Mouse (Mus musculus): ENCODE measurements around the gene Gdf11.

Gdf11 gene

DNA sequence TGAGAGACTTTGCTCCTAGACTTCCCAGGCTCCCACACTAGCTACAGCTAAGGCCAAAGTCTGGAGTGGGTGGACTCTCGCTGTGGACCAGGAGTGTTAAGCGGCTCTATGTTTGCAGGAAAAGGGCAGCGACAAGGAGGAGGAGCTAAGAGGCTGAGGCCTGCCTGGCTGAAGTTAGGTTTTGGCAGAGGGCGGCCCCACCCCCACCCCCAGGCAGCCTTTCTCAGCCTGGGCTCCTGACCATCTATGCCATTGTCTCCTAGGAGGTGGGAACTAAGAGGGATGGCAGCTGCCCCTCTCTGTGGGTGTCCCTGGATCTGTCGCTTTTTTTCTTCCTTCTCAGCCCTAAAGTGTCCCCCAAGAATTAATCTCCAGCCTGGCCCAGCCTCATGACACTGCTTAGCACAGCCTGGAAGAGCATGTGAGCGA is 27.7 kb upstream of the Gdf11 start:
- no peak for DNase-seq

DNA sequence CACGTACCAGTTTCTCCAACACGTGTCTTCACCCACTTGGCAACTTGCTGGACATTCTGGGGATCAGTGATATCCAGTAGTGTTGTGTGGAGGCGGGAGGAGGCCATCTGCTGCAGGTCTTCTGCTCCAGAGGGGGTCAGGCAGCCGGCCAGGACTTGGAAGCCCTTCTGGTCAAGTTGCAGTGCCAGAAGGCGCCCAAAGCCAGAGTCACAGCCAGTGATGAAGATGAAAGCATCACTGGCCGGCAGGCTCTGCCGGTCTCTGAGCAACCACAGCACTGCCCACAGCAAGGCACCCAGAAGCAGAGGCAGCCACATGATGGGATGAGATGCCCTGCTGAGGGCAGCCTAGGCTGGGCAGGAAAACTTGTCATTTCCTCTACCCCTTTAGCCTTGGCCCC is 26.7 kb upstream of the Gdf11 start:
- DNase-seq, result no peak

DNA sequence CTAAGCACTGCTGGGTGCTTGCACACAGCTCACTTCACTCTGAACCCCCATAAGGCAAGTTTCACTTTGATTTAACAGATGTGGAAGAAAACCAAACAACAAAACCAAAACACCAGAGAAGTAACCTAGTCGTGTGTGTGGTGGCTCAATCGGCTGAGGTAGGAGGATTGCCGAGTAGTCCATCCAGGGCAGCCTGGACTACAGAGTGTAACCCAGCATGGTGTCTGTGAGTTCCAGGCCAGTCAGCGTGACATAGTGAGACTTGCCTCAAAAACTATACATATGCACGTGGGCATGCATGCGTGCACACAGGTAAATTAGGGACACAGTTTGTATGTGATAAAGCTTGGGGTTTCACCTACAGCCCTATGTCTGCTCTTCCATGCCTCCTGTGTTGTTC is 25.9 kb upstream of the Gdf11 start:
- no peak for DNase-seq

DNA sequence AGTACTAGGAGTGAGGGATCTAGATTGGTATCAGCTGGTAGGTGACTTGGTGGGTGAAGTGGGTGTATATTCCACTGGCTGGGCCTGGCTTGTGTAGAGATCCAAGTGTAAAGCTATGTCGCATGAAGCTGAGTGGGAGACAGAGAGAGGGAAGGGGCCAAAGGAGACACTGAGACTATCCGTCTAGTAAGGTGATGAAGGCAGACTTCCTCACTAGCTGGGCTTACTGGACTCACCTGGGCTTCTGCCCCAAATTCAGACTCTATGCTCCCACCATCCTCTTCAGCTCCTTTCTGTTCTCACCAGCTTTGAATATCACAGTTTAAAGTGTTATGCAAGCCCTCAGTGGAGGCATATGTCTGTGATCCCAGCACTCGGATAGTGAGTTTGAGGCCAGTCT is 25.1 kb upstream of the Gdf11 start:
- DNase-seq, result no peak

DNA sequence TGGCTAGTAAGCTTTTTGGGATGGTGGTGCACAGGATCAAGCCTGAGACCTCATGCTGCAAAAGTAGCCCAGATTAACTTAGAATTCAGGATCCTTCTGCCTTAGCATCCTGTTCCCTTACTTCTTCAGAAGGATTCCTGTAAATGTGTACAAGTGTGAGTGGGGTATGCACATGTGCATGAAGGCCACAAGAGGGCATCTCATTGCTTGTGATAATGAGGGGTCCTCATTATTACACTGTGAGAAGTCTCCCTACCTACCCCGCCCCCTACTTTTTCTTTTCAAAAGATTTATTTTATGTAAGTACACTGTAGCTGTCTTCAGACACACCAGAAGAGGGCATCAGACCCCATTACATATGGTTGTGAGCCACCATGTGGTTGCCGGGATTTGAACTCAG is 24.0 kb upstream of the Gdf11 start:
- DNase-seq, result no peak

DNA sequence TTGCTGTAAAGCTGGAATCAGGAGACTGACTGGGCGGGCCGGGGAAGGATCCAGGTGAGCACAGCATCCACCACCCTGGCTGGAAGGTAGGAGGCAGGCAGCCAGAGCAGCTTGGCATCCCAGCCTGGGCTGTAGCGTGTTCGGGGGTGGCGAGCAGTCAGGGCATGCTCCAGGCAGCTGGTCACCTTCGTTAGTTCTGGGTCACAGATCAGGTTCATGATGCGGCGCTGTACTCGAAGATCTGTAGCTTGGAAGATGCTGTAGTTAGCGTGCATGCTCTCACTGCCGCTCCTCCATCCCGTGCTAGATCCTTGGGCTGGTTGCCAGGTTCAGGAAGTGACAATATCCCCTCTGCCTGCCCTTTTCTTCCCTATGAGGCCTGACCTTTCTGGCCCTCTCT is 22.2 kb upstream of the Gdf11 start:
- DNase-seq, result no peak

DNA sequence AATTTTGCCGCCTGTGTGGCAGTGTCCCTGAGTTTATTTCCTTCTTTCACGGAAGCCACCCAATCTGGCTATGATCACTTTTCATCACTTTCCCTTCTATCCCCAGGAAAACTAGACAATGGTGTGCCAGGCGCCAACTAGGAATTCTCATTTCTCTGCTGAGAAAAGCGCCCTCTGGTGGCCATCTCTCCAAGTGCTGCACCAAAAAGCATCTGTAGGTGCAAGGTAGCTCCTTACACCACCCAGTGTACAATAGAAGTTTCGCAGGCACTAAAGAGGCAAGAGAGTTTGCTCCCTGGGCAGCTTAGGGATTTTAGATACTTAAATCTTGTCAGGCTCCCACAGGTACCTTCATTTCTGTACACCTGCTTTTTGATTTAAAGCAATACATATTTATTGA is 21.7 kb upstream of the Gdf11 start:
- DNase-seq, result peak; percentile 94

DNA sequence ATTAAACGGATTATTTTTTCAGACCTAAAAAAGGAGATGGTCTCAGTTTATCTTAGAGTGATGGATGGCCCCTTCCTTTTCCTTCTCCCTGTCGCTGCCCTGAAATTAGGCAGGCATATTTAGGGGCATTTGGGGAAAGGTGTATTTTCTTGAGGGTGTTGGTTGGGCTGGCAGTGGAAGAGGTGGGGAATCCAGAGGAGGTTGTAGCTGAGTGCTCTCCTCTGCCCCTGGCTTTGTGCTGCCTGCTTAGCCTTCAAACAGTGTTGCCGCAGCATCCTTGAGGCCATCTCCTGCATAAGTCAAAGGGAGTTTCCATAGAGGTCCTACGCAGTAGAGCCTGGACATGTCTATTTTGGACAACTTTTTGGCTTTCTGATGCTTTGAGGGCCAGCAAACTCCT is 21.3 kb upstream of the Gdf11 start:
- no peak for DNase-seq

DNA sequence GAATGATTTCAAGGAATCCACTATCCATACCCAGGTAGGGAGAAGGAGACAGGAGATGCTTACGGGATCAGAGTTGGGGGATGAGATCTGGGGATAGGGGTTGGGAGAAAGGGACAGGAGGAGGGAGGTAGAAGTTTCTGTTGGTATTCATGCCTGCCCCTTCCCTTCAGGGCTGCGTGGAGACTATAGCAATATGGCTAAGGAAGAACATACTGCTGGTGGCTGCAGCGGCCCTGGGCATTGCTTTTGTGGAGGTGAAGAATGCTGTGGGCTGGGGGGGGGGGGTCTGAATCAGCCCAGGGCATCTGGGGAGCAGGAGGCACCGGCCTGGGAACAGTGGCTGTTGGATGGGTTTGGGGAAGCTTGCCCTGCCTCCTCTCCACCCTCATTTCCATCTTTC is 20.8 kb upstream of the Gdf11 start:
- DNase-seq, result no peak

DNA sequence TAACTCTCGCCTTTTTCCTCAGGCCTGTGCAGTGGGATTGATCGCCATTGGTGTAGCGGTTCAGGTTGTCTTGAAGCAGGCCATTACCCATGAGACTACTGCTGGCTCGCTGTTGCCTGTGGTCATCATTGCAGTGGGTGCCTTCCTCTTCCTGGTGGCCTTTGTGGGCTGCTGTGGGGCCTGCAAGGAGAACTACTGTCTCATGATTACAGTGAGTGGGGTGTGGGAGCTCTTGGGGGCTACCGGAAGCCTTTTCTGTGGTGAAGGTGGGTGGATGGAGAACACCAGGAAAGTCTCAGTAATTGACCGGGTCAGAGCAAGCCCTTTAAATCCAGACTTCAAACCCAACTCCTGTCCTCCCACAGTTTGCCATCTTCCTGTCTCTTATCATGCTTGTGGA is 19.9 kb upstream of the Gdf11 start:
- no peak for DNase-seq

DNA sequence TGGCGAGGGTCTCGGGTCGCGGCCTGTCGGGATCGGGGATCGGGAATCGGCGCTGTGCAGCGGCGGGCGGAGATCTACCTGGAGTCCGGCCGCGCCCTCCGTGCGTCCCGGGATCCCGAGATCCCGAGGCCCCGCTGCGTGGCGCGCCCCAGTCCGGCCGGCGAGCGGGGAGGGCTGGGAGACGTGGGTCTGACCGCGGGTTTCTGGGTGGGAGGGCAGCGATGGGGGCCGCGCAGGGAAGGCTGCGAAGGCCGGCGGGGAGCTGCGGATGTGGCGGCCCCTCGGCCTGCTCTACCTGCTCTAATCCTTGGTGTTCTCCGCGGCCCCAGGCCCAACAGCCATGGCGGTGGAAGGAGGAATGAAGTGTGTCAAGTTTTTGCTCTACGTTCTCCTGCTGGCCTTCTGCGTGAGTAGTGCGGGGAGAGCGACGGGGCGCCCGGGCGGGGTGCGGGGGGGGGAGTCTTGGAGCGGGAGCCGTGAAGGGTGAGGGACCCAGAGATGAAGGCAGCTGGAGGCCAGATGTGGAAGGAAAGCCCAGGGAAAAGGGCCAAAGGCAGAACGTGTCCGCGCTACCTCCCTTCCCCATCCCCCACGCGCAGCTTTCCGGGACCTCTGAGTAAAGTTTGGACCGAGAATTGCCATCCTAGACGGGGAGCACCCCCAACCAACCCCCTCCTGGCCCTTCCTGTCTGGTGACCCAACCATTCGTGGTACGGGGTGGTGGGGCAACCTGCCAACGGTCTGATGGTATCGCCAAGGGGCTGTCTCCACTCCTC is 18.7 kb upstream of the Gdf11 start:
- DNase-seq, result peak; percentile 42

DNA sequence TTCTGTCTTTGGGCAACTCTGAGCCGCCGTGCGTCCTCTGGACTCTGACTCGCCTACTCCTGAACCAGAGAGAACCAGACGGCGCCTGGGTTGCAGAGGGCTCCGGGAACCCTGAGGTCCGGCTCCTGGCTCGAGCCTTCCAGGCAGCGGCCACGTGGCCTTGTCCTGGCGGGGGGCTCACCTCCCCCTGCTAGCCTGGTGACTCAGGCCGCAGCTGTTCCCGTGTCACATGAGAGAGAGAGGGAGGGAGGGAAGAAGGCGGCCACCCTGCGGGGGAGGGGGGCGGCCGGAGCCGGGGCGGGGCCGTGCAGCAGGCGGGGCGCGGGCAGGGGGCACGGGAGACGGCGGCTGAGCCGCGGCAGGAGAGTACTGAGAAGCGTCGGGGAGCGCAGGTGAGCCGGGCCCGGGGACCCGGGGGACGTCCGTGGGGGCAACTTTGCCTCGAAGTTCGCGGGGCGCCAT is 18.1 kb upstream of the Gdf11 start:
- DNase-seq, result peak; percentile 94

DNA sequence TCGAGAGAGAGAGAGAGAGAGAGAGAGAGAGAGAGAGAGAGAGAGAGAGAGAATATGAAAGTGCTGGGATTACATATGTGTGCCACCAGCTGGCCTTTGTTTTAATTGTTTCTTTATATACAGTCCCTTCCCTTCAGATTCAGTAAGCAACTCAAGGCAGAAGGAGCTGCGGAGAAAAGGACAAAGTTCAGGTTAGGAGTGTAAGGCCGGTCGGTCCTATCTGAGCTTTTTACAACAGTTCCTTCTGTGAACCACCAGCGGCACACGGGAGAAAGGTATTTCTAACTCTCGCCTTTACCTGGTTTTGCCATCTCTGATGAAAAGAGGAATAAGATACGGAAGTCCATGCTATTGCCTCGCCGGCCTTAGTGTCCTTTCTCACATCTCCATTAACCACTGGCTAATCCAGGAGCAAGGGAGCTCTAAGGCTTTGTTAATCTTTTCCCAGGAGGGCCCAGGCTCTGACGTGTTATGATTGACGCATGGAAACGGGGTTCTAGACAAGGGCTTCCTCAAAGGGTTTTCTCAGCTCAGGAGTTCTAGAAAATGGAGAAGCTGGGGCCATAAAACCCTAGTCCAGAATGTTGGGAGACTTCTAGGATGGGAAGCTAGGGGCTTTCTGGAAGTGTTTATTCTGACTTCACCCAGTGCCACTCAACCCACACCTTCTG is 17.4 kb upstream of the Gdf11 start:
- peak; percentile 54 for DNase-seq

DNA sequence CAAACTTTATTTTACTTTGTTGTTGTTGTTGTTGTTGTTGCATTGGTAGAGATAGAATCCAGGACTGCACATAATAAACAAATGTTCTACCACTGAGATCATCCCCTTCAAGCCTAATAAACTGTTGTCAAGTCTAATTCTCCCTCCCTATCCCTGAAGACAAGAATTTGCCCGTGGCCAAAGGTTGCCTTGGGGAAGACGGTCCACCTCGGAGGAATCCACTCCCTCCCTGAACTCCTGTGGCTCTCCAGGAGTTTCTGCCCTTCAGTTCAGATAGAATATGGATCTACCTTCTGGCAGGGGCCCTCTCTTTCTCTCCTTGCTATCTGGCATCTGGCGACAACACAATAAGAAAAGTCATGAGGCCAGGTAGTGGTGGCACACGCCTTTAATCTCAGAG is 13.3 kb upstream of the Gdf11 start:
- no peak for DNase-seq

DNA sequence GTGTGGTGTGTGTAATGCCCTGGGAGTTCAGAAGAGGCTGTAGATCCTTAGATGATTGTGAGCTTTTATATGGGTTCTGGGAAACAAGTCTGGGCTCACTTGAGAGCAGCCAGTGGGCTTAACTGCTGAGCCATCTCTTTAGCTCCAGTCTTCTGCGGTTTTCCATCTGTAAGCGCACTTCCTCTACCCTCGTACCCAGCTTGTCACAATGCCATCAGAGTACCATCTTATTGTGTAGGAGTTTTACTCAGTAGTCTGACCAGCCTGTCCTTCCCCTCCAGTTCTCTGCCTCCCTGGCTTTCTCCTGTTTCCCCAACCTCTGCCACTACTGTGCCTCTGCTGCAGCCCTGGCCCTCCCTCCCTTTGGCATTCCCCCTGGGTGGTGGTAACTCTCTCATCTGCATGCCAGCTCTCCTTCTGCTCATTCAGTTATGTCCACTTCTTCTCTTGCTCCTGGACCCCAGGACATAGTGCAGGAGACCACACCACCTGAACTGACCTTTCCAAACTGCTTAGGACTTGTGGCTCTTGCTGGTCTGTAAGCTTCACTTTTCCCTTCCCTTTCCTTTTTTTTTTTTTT is 11.0 kb upstream of the Gdf11 start:
- DNase-seq, result no peak

DNA sequence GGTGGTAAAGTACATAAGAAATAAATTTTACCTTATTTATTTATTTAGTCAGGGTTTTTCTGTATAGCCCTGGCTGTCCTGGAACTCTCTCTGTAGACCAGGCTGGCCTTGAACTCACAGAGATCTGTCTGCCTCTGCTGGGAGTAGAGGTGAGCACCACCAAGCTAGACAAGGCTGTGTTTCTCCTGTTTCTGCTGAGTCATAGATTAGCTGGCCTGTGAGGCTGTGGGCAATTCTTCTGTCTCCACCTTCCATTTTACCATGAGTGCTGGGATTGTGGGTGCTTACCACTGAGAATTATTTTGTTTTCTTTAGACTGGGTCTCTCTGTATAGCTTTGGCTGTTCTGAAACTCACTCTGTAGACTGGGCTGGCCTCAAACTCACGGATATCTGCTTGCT is 9.9 kb upstream of the Gdf11 start:
- no peak for DNase-seq

DNA sequence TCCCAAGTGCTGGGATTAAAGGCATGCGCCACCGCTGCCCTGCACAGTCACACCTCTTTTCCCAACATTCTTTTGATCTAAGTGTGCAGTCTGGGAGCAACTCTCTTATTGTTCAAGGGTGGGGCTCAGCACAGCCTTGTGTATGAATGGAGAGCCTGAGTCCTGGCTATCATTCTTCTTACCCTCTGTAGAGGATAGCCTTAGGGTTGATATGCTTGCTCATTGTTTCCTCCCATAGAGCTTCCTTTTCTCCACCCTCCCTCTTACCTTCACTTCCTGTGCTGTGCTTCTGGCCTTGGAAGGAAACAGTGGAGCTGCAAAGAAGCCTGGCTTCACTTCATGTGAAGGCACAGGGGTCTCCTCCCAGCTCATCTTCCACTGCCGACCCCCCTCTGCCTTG is 9.2 kb upstream of the Gdf11 start, which contains the start of gene Cd63:
Cd63 (plus strand) TSS at position 292 of the 400 bp plus-strand sequence.
- no peak for DNase-seq

DNA sequence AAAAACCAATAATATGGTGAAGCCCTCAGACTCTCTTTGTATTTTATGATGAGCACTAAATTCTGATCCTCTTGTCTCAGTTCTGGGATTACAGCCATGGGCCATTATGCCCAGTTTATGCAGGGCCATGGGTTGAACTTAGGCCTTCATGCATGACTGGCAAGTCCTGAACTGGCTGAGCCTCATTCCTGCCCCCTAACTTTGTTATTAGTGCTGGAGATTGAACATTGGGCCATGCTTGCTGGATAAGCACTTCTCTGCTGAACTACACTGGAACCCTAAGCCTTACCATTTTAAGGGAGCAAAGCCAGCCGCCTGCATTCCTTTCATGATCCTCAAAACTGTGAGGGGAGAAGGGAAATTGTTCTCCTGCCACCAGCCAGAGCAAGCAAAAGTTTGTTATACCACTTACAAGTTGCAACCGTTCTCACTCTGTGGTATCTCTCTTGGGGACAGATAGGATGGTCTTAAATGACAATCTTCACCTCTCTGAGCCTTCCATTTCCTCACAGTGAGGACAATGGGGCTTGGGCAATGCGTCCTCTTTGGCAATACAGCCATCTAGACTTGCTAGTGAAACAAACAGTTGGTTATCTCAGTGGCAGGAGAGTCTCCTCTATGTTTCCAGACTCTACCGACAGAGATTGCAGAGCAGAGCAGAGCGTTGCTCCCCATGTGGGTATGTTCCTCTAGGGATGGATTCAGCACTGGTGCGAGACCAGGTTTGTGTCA is 8.4 kb upstream of the Gdf11 start:
- no peak for DNase-seq

DNA sequence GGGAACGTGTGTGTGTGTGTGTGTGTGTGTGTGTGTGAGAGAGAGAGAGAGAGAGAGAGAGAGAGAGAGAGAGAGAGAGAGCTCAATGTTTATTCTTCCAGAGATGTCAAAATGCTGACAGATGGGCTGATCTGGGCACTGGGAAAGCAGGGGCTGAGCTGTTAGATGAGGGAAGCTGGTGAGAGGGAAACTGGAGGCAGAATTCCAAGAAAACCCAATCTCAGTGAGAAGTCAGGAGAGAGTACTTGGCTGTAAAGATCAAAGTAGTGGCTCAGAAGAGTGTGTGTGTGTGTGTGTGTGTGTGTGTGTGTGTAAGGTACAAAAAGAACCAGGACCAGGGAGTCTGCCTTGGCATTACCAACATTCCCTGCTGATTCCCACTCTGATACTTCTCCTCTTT is 6.0 kb upstream of the Gdf11 start:
- DNase-seq, result no peak

DNA sequence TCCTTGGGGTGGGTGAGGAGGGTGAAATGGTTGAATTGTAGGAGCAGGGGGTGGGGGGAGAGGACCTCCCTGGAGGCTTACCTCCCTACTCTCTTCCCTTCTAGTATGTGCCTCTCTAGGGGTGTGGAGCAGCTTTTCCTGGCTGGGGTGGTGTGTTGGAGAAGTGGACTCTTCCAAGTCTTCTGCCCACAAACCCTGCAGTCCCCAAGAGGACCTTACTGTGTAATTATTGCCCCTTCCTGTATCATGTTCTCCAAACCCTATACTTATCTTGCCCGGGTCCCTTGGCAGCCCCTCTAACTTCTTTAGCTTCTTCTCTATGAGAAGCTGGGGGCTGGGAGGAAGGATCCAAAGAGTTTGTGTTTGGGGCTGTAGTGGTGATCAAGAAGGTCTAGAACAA is 5.3 kb upstream of the Gdf11 start:
- DNase-seq, result no peak

DNA sequence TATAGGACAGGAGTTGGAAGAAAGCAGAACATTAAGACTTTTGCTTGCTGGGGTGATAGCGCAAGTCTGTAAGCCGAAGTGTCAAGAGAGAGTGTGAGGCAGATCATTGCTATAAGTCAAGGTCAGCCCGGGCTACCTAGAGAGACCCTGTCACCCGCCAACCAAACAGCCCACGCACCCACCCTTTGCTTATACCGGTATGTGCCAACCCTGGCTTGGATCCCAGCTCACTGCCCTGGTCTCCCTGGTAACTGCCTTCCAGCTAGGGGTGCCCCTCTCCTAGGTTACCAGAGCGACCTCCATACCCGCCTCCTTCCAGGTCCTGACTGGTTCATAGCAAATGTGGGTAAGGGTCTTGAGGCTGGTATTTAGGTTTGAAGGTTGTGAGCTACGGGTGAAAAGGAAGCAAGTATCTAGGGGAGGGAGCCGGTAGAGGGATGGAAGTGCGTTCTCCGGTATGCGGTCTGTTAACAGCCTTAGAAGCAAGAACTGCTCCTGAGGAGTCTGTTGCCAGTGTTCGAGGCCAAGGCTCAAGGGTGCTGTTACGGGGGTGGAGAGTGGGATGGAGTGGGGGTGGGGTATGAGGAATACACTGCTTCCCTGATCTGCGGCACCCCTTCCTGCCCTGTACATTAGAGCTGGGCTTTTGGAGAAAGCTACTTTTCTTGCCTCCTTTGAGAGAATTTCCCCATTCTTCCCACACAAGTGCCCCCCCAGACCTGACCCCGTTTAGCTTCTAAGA is 4.6 kb upstream of the Gdf11 start:
- peak; percentile 55 for DNase-seq

DNA sequence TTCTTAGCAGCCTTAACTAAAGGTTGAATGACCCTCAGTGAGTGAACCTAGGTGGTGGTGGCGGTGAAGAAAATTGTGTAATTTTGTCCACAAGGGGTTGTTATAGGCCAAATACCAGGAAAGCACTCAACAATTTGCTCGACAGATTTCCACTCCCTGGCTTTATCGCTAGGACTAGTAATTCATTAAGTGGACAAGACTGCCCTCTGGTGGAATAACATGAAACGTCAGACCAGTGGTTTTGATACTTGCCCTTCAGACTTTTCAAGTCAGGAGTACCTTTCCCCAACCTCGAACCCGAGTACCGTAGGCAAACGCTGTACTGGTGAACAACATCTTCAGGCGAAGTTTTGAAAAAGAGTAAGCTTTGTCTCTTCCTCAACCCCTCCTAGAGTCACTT is 3.9 kb upstream of the Gdf11 start:
- DNase-seq, result peak; percentile 92

DNA sequence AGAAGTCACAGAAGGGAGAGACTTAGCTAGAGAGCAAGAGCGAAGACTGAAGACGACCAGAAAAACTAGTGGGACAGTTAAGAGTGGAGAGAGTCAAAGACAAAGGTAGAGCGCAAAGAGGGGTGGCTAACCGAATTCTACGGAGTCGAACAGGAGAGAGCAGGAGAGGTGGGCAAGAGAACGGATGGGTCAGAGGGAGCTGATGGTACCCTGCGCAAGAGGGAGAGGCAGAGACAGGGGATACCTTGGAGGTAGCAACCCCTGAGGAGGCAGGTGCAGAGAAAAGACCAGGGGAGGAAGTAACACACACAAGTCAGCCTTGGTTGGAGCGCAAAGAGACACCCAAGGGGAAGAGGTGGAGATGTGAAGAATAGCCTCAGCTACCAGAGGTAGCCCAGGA is 728 bp upstream of the Gdf11 start:
- no peak for DNase-seq
